In the genomic region with DNA sequence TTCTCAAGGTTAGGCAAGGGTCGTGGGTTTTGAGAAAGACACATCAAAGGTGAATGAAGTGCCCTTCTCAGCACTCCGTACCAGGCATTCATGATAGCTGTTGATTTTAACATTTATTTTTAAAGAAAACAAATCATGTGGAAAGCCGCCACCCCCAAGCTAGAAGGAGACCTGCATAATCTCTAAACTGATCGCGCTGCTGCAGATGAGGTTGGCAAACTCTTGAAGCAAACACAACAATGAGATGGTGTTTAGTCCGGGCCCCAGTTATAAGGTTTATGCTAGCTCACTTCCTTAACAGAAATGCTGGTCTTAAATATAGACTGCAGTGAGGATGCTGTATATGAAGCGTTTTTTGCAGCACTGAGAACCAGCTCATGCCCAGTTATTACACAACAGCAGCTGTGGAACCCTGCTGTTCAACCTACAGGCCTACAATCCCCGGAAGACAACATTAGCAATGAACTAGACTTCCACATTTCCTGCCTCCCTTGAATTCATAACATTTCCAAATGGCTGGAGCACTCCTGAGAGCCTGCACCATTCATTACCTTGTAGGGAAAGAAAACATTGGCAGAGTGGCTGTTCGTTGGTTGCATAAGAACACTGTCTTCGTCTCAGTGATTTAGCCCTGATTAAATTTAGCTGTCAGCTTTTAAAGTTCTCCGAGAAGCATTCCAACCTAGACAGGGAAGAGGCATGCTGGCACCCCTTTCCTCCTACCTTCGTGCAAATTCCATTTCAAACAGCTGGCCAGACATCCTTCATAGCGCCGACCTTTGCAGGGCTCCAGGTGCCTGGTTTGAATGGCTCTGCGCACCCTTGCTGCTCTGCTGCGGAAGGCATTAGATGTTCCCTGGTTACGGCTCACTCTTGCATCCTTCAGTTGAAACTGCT, we compare ENCODE assay signal across 8 mouse cellular contexts. TPM values are rescaled to one million over a fixed set of nuclear protein-coding genes. Genes with fewer than 3 reads are reported as not detected.
DNase-seq lines count a peak whose midpoint lies in the region; ATAC-seq and TF ChIP-seq lines count a peak whose summit lies in the region.

No protein-coding gene starts in this region.

- peak overlapping the region; percentile 6 to 61; a peak in 3 of 4 replicates for H3K27ac ChIP-seq in heart, embryonic 14.5 days (replicated peaks in 1 of 2; ENCODE audit: control insufficient read depth in 1 of 2, insufficient read depth in 1 of 2, low read depth in 2 of 2, low read length in 2 of 2)
- 0 out of 2 replicates have a peak overlapping the region, but pooled peaks have one; percentile 59 for H3K27ac ChIP-seq in embryonic facial prominence, embryonic 14.5 days (replicated peaks; ENCODE audit: low read depth, low read length)
- H3K27ac ChIP-seq in liver, embryonic 14.5 days, result no peak overlapping the region
- H3K27ac ChIP-seq in neural tube, embryonic 11.5 days (ENCODE audit: low read depth, low read length), result no peak overlapping the region

- no peak overlapping the region for H3K9ac ChIP-seq in heart, embryonic 14.5 days (ENCODE audit: low read length)
- no peak overlapping the region for H3K9ac ChIP-seq in embryonic facial prominence, embryonic 14.5 days (ENCODE audit: low read depth, low read length)
- H3K9ac ChIP-seq in liver, embryonic 14.5 days (replicated peaks), result no peak overlapping the region
- H3K9ac ChIP-seq in neural tube, embryonic 11.5 days (ENCODE audit: low read length), result no peak overlapping the region

- no peak for TF ChIP-seq EP300 in liver, embryonic 14.5 days (IDR thresholded peaks at IDR 0.05; ENCODE audit: low read depth)

- peaks cover 13 to 37% of the 10 kb centered on the region in 2 experiments for H3K4me1 ChIP-seq in heart, embryonic 14.5 days (ENCODE audit: control insufficient read depth in 2 of 2, insufficient read depth in 2 of 2, low read length in 2 of 2)
- H3K4me1 ChIP-seq in embryonic facial prominence, embryonic 14.5 days (ENCODE audit: control insufficient read depth, insufficient read depth, low read length), result peaks cover 18% of the 10 kb centered on the region
- peaks cover 0 to 18% of the 10 kb centered on the region in 2 experiments; a peak in 3 of 4 replicates for H3K4me1 ChIP-seq in liver, embryonic 14.5 days (replicated peaks; ENCODE audit: control insufficient read depth in 2 of 2, insufficient read depth in 2 of 2, low read length in 1 of 2)
- peaks cover 3% of the 10 kb centered on the region; the same call in 1 of the 2 replicates for H3K4me1 ChIP-seq in neural tube, embryonic 11.5 days (ENCODE audit: control insufficient read depth, insufficient read depth, low read length)

- WGBS in heart, embryonic 14.5 days, result 36% methylated on average over 17 of the region's 17 CpGs
- 23% methylated on average over 17 of the region's 17 CpGs for WGBS in embryonic facial prominence, embryonic 14.5 days
- WGBS in liver, embryonic 14.5 days (ENCODE audit: insufficient replicate concordance), result 17% methylated on average over 17 of the region's 17 CpGs
- WGBS in neural tube, embryonic 11.5 days, result 35% methylated on average over 17 of the region's 17 CpGs

- no peaks in the 10 kb centered on the region for H3K9me3 ChIP-seq in heart, embryonic 14.5 days (ENCODE audit: control insufficient read depth, low read length)
- no peaks in the 10 kb centered on the region for H3K9me3 ChIP-seq in embryonic facial prominence, embryonic 14.5 days (ENCODE audit: control insufficient read depth, low read length)
- H3K9me3 ChIP-seq in liver, embryonic 14.5 days (ENCODE audit: control insufficient read depth, low read length), result no peaks in the 10 kb centered on the region
- H3K9me3 ChIP-seq in neural tube, embryonic 11.5 days (ENCODE audit: control insufficient read depth, low read length), result no peaks in the 10 kb centered on the region

- H3K36me3 ChIP-seq in heart, embryonic 14.5 days (ENCODE audit: control insufficient read depth, insufficient read depth, low read length), result no peaks in the 10 kb centered on the region
- H3K36me3 ChIP-seq in embryonic facial prominence, embryonic 14.5 days (ENCODE audit: control insufficient read depth, insufficient read depth, low read length), result no peaks in the 10 kb centered on the region
- H3K36me3 ChIP-seq in liver, embryonic 14.5 days (replicated peaks; ENCODE audit: control insufficient read depth, insufficient read depth, low read depth), result no peaks in the 10 kb centered on the region
- H3K36me3 ChIP-seq in neural tube, embryonic 11.5 days (ENCODE audit: control insufficient read depth, insufficient read depth, low read length), result no peaks in the 10 kb centered on the region

- peak overlapping the region; percentile 46 for H3K4me2 ChIP-seq in heart, embryonic 14.5 days (ENCODE audit: low read length)
- peak overlapping the region; percentile 45 for H3K4me2 ChIP-seq in embryonic facial prominence, embryonic 14.5 days (ENCODE audit: low read depth, low read length)
- H3K4me2 ChIP-seq in liver, embryonic 14.5 days (ENCODE audit: low read depth), result peak overlapping the region; percentile 13; the same call in 1 of the 2 replicates
- no peak overlapping the region for H3K4me2 ChIP-seq in neural tube, embryonic 11.5 days (ENCODE audit: low read depth)

- DNase-seq in heart, postnatal 4 days, result no peak
- DNase-seq in embryonic facial prominence, embryonic 14.5 days (ENCODE audit: low spot score), result no peak
- peak; percentile 63 to 69 for DNase-seq in kidney, adult 8-10 months
- DNase-seq in liver, embryonic 14.5 days (ENCODE audit: low read depth in 3 of 3, low spot score in 3 of 3), result no peak
- peak; percentile 31 for DNase-seq in neural tube, embryonic 11.5 days (ENCODE audit: low spot score)
- no peak for DNase-seq in cerebellum, adult 9-10 months
- no peak for DNase-seq in spleen, postnatal 4 days (ENCODE audit: low spot score in 2 of 2)

- no peaks in the 10 kb centered on the region for H3K27me3 ChIP-seq in heart, embryonic 14.5 days (ENCODE audit: control insufficient read depth, insufficient read depth, low read length)
- no peaks in the 10 kb centered on the region for H3K27me3 ChIP-seq in embryonic facial prominence, embryonic 14.5 days (replicated peaks; ENCODE audit: control insufficient read depth, insufficient read depth, low read length)
- peaks cover 4% of the 10 kb centered on the region for H3K27me3 ChIP-seq in liver, embryonic 14.5 days (ENCODE audit: control insufficient read depth, insufficient read depth, low read length)
- no peaks in the 10 kb centered on the region for H3K27me3 ChIP-seq in neural tube, embryonic 11.5 days (ENCODE audit: control insufficient read depth, insufficient read depth, low read length)

- no peak for TF ChIP-seq CTCF in liver, embryonic 14.5 days (IDR thresholded peaks at IDR 0.05; ENCODE audit: low read depth)

- H3K4me3 ChIP-seq in heart, embryonic 14.5 days (ENCODE audit: control insufficient read depth in 1 of 2, insufficient read depth in 1 of 2, low read depth in 1 of 2, low read length in 2 of 2), result 0 out of 4 replicates have a peak overlapping the region, but pooled peaks of 1 of the 2 experiments have one; percentile 1
- H3K4me3 ChIP-seq in embryonic facial prominence, embryonic 14.5 days (ENCODE audit: low read depth, low read length), result no peak overlapping the region
- H3K4me3 ChIP-seq in liver, embryonic 14.5 days (ENCODE audit: insufficient read depth in 1 of 2, low read depth in 2 of 2, low read length in 2 of 2), result no peak overlapping the region
- H3K4me3 ChIP-seq in neural tube, embryonic 11.5 days (ENCODE audit: low read depth, low read length), result no peak overlapping the region

- ATAC-seq in heart, embryonic 14.5 days (ENCODE audit: insufficient number of reproducible peaks, insufficient read depth, low FRiP score, low read depth), result no peak
- no peak for ATAC-seq in embryonic facial prominence, embryonic 14.5 days (ENCODE audit: low read depth)
- ATAC-seq in liver, embryonic 14.5 days (ENCODE audit: insufficient read depth), result no peak
- ATAC-seq in neural tube, embryonic 11.5 days (ENCODE audit: insufficient read depth, low FRiP score, low TSS enrichment), result no peak

RNA-seq across cellular contexts. Expression of a gene that starts 34.8 kb away (rescaled TPM):
- 42.4 and 43.4 TPM in 2 replicates for polyA plus RNA-seq in heart, embryonic 14.5 days (2014; fragmentation: Nextera tagmentation; extraction: Ambion mirVana)
- 10 to 100 TPM; 37.0 to 38.2 TPM for total RNA-seq in heart, postnatal 4 days (2021)
- polyA plus RNA-seq in embryonic facial prominence, embryonic 14.5 days (2014; fragmentation: Nextera tagmentation; extraction: Ambion mirVana), result 65.2 and 79.7 TPM in 2 replicates
- polyA plus RNA-seq in liver, embryonic 14.5 days (2012; rRNA removed), result 6.5 and 8.3 TPM in 2 replicates
- 9.5 and 10.3 TPM in 2 replicates for polyA plus RNA-seq in liver, embryonic 14.5 days (2014; fragmentation: Nextera tagmentation; extraction: Ambion mirVana)
- 57.5 and 62.0 TPM in 2 replicates for polyA plus RNA-seq in neural tube, embryonic 11.5 days (2014; fragmentation: Nextera tagmentation; extraction: Ambion mirVana)

Comparison
In these comparisons a context has a peak if more than half of its experiments do, and no peak if none do; other contexts are left out.
1. H3K27ac ChIP-seq: peak in heart, embryonic 14.5 days (2 of 2) and embryonic facial prominence, embryonic 14.5 days (single experiment); none in liver, embryonic 14.5 days (single experiment) and neural tube, embryonic 11.5 days (single experiment).
2. DNase-seq: peak in kidney, adult 8-10 months (2 of 2) and neural tube, embryonic 11.5 days (single experiment); none in heart, postnatal 4 days (single experiment), embryonic facial prominence, embryonic 14.5 days (single experiment), liver, embryonic 14.5 days (0 of 3), cerebellum, adult 9-10 months (single experiment) and spleen, postnatal 4 days (0 of 2).